In genomic region chr19:44930744-44931453, GRCm38 (mm10) we compare ENCODE assay signal across 7 mouse cellular contexts. TPM values are rescaled to one million over a fixed set of nuclear protein-coding genes. Genes with fewer than 3 reads are reported as not detected.
DNase-seq lines count a peak whose midpoint lies in the region; ATAC-seq lines count a peak whose summit lies in the region.

TSS of gene Slf2 (plus strand) at chr19:44931151.

- H3K9me3 ChIP-seq in embryonic facial prominence, embryonic 12.5 days, result no peaks in the 10 kb centered on the region
- no peaks in the 10 kb centered on the region for H3K9me3 ChIP-seq in limb, embryonic 11.5 days (ENCODE audit: control insufficient read depth, low read length)
- H3K9me3 ChIP-seq in midbrain, embryonic 14.5 days (ENCODE audit: control insufficient read depth, low read length), result no peaks in the 10 kb centered on the region

- peak; percentile 94 for ATAC-seq in embryonic facial prominence, embryonic 12.5 days (ENCODE audit: insufficient number of reproducible peaks, insufficient read depth, low FRiP score, low TSS enrichment)
- ATAC-seq in limb, embryonic 11.5 days (ENCODE audit: insufficient number of reproducible peaks, low FRiP score, low TSS enrichment, low read depth), result peak; percentile 97
- ATAC-seq in midbrain, embryonic 14.5 days (ENCODE audit: low FRiP score, low TSS enrichment), result peak; percentile 98

- H3K4me1 ChIP-seq in embryonic facial prominence, embryonic 12.5 days, result peaks cover 29% of the 10 kb centered on the region
- H3K4me1 ChIP-seq in limb, embryonic 11.5 days (ENCODE audit: control insufficient read depth, insufficient read depth, low read length), result peaks cover 18% of the 10 kb centered on the region
- peaks cover 14% of the 10 kb centered on the region for H3K4me1 ChIP-seq in midbrain, embryonic 14.5 days (ENCODE audit: control insufficient read depth, insufficient read depth, low read length)

- peak within 1 kb of the TSS; percentile 71 for H3K4me2 ChIP-seq in embryonic facial prominence, embryonic 12.5 days (replicated peaks)
- H3K4me2 ChIP-seq in limb, embryonic 11.5 days (ENCODE audit: low read depth, severe bottlenecking), result peak within 1 kb of the TSS; percentile 70
- H3K4me2 ChIP-seq in midbrain, embryonic 14.5 days (ENCODE audit: low read length), result peak within 1 kb of the TSS; percentile 74

- 1% methylated on average over 55 of the region's 55 CpGs for WGBS in embryonic facial prominence, embryonic 12.5 days
- WGBS in limb, embryonic 11.5 days, result under 1% methylated on average over 55 of the region's 55 CpGs
- WGBS in midbrain, embryonic 14.5 days, result under 1% methylated on average over 55 of the region's 55 CpGs

- peak within 1 kb of the TSS; percentile 85 for H3K4me3 ChIP-seq in embryonic facial prominence, embryonic 12.5 days
- H3K4me3 ChIP-seq in limb, embryonic 11.5 days (ENCODE audit: low read depth, low read length), result peak within 1 kb of the TSS; percentile 98
- peak within 1 kb of the TSS; percentile 99 for H3K4me3 ChIP-seq in midbrain, embryonic 14.5 days (replicated peaks; ENCODE audit: low read depth, low read length)

- peak within 1 kb of the TSS; percentile 82 for H3K27ac ChIP-seq in embryonic facial prominence, embryonic 12.5 days
- H3K27ac ChIP-seq in limb, embryonic 11.5 days (replicated peaks; ENCODE audit: low read depth, low read length), result peak within 1 kb of the TSS; percentile 62; the same call in 1 of the 2 replicates
- H3K27ac ChIP-seq in midbrain, embryonic 14.5 days (replicated peaks; ENCODE audit: low read depth, low read length), result peak within 1 kb of the TSS; percentile 82

- peak; percentile 97 for DNase-seq in adrenal gland, postnatal 25 days
- peak; percentile 100 for DNase-seq in heart, adult 11 months
- peak; percentile 100 for DNase-seq in kidney, adult 18-20 months
- DNase-seq in limb, embryonic 11.5 days (ENCODE audit: low spot score), result peak; percentile 99
- peak; percentile 99 for DNase-seq in midbrain, embryonic 14.5 days
- DNase-seq in spleen, adult 18-20 months, result peak; percentile 98 to 99

- H3K27me3 ChIP-seq in embryonic facial prominence, embryonic 12.5 days, result no peaks in the 10 kb centered on the region
- no peaks in the 10 kb centered on the region for H3K27me3 ChIP-seq in limb, embryonic 11.5 days (ENCODE audit: control insufficient read depth, insufficient read depth, low read length)
- H3K27me3 ChIP-seq in midbrain, embryonic 14.5 days (ENCODE audit: control insufficient read depth, insufficient read depth, low read length), result no peaks in the 10 kb centered on the region

- H3K36me3 ChIP-seq in embryonic facial prominence, embryonic 12.5 days, result peaks cover 12% of the 10 kb centered on the region
- H3K36me3 ChIP-seq in limb, embryonic 11.5 days (ENCODE audit: control insufficient read depth, insufficient read depth, low read length), result peaks cover 10% of the 10 kb centered on the region
- peaks cover 11% of the 10 kb centered on the region for H3K36me3 ChIP-seq in midbrain, embryonic 14.5 days (ENCODE audit: control insufficient read depth, insufficient read depth, low read length)

- peak within 1 kb of the TSS; percentile 75 for H3K9ac ChIP-seq in embryonic facial prominence, embryonic 12.5 days
- H3K9ac ChIP-seq in limb, embryonic 11.5 days (ENCODE audit: low read length), result peak within 1 kb of the TSS; percentile 83
- peak within 1 kb of the TSS; percentile 76 for H3K9ac ChIP-seq in midbrain, embryonic 14.5 days (replicated peaks; ENCODE audit: low read length)

RNA-seq across cellular contexts. Expression of gene Slf2, which starts in this region (rescaled TPM):
- 23.8 and 30.8 TPM in 2 replicates for total RNA-seq in adrenal gland, postnatal 25 days (2021)
- 50.1 and 51.6 TPM in 2 replicates for polyA plus RNA-seq in embryonic facial prominence, embryonic 12.5 days (2016; fragmentation: Nextera tagmentation; extraction: Ambion mirVana)
- polyA plus RNA-seq in limb, embryonic 11.5 days (2014; fragmentation: Nextera tagmentation; extraction: Ambion mirVana), result 57.0 and 61.6 TPM in 2 replicates
- 31.0 and 37.4 TPM in 2 replicates for polyA plus RNA-seq in midbrain, embryonic 14.5 days (2014; fragmentation: Nextera tagmentation; extraction: Ambion mirVana)

Comparison
In these comparisons a context has a peak if more than half of its experiments do, and no peak if none do; other contexts are left out.
1. Peak in every context shown above with its lines: DNase-seq, ATAC-seq, H3K4me3 ChIP-seq and H3K27ac ChIP-seq.